Mouse (Mus musculus): ENCODE data around the gene Lmo2. TPM values are rescaled to one million over a fixed set of nuclear protein-coding genes. Genes with fewer than 3 reads are reported as not detected.
"Not testable (repeated sequence)": the region's sequence is repeated elsewhere in the genome, so short reads cannot be mapped to it uniquely, and the experiment has no call there.

Lmo2 gene
- polyA plus RNA-seq, 1 experiment: 29.2 TPM

DNA sequence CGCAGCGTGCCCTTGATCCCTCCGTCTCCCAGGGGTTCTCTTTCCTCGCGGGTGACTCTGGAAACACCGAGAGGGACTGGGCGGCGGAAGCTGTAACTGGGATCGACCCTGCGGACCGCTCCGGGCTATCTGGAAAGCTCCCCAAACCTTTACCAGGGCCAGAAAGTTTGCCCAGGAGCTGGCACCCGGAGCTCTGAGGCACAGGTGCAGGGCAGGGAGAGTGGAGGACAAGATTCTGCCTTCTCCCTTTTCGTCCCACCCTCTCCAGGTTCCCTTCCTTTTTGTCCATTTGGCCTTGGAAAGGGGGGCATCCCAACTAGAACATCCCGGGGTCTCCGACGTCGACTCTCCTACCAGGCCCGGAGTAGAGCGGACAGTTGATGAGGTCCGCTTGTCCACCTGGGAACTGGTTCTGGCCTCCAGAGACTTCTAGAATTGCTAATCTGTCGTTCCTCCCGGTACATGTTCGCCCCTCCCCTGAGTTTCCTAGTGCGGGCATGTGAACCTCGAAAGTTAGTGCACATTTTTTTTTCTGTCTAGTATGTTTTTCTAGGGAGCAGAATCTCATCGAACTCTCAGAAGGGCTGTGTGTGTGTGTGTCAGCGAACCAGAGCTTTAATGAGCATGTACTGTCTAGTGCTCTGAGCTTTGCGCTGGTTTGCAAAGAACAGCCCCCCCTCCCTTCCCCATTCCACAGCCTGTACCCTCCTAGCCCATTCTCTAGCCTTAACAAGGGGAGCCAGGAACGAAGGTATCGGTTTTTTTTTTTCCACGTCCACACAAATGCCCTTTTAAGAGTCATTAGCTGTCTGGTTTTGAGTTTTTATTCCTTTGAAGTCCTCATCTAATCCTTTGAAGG lies 13.2 kb downstream of the Lmo2 start:
- H3K4me3 ChIP-seq (replicated peaks; ENCODE audit: insufficient read depth, low read depth, low read length): peak overlapping the region; percentile 57
- WGBS: 11% methylated on average over 32 of the region's 32 CpGs
- no peak overlapping the region for H3K27ac ChIP-seq (ENCODE audit: insufficient read depth, low read length)
- DNase-seq: peak in 1 of 2 experiments; percentile 23
- no peaks in the 10 kb centered on the region for H3K4me1 ChIP-seq (ENCODE audit: control insufficient read depth, insufficient read depth, low read length)
- H3K27me3 ChIP-seq (ENCODE audit: control insufficient read depth, insufficient read depth, low read length): peaks cover 2% of the 10 kb centered on the region; the same call in 1 of the 2 replicates
- no peak for TF ChIP-seq CTCF (IDR thresholded peaks at IDR 0.05; ENCODE audit: borderline replicate concordance, insufficient read depth, low read depth, low read length)
- no peak for TF ChIP-seq POLR2A (IDR thresholded peaks at IDR 0.05; ENCODE audit: borderline replicate concordance, insufficient read depth, low read length)

DNA sequence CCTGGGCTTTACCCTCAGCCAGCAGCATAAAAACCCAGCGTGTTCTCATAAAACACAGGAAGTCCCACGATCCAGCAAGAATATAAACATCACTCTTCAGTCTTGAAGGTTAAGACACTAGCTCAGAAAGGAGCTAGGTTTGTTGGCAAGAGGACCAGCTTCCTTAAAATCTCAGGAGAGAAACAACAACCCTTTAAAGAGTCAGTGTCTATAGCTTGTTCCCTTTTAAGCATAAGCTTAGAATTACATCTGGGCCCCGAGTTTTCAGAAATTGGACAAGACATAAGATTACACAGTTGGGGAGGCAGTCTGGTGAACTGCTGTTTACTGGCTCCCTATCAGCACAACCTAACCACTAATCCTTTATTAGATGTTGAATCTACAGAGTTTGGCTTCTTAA lies 14.1 kb downstream of the Lmo2 start:
- Histone ChIP-seq H3K4me1 (ENCODE audit: control insufficient read depth, insufficient read depth, low read length) (no peaks in the 10 kb centered on the region), H3K27ac (ENCODE audit: insufficient read depth, low read length) (no peak overlapping the region), H3K4me3 (replicated peaks; ENCODE audit: insufficient read depth, low read depth, low read length) (no peak overlapping the region), H3K27me3 (ENCODE audit: control insufficient read depth, insufficient read depth, low read length) (peaks cover 2% of the 10 kb centered on the region; the same call in 1 of the 2 replicates)
- DNase-seq: no peak
- no peak for TF ChIP-seq CTCF (IDR thresholded peaks at IDR 0.05; ENCODE audit: borderline replicate concordance, insufficient read depth, low read depth, low read length)
- no peak for TF ChIP-seq POLR2A (IDR thresholded peaks at IDR 0.05; ENCODE audit: borderline replicate concordance, insufficient read depth, low read length)
- 72% methylated on average over 3 of the region's 3 CpGs for WGBS

DNA sequence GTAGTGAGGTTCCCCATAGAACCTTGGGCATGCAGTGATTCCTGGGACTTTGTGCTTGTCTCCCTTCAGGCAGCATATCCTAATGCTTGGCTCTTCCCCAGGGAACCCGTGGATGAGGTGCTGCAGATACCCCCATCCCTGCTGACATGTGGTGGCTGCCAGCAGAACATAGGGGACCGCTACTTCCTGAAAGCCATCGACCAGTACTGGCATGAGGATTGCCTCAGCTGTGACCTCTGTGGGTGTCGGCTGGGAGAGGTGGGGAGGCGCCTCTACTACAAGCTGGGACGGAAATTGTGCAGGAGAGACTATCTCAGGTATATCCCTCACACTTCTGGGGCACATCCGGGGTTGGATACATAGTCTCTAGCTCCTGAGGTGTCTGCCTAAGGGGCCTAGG lies 18.1 kb downstream of the Lmo2 start:
- Histone ChIP-seq H3K27ac (ENCODE audit: insufficient read depth, low read length) (no peak overlapping the region), H3K27me3 (ENCODE audit: control insufficient read depth, insufficient read depth, low read length) (no peaks in the 10 kb centered on the region), H3K4me1 (ENCODE audit: control insufficient read depth, insufficient read depth, low read length) (no peaks in the 10 kb centered on the region), H3K4me3 (replicated peaks; ENCODE audit: insufficient read depth, low read depth, low read length) (no peak overlapping the region)
- DNase-seq: no peak
- WGBS: 65% methylated on average over 7 of the region's 7 CpGs
- TF ChIP-seq POLR2A (IDR thresholded peaks at IDR 0.05; ENCODE audit: borderline replicate concordance, insufficient read depth, low read length) (no peak), CTCF (IDR thresholded peaks at IDR 0.05; ENCODE audit: borderline replicate concordance, insufficient read depth, low read depth, low read length) (no peak)

DNA sequence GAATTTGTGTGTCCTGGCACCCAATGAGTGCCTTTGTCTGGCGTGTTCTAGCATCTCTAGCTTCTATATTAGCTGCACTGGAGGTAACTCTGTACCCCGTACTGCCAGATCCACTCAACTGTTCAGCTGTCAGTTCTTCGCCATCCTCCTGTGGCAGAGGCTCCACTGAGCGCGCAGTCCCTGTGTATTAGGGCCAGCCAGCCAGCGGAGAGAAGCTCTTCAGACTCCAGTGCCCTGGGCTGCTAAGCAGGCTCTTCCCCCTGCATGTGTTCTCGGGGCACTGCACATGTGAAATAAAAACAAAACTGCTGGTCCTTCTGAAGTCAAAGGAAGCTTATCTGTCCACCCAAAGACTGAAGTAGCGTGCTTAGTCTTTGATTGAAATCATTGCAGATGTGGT lies 19.4 kb downstream of the Lmo2 start:
- DNase-seq: no peak
- no peaks in the 10 kb centered on the region for H3K27me3 ChIP-seq (ENCODE audit: control insufficient read depth, insufficient read depth, low read length)
- H3K4me1 ChIP-seq (ENCODE audit: control insufficient read depth, insufficient read depth, low read length): no peaks in the 10 kb centered on the region
- no peak overlapping the region for H3K4me3 ChIP-seq (replicated peaks; ENCODE audit: insufficient read depth, low read depth, low read length)
- 54% methylated on average over 8 of the region's 8 CpGs for WGBS
- H3K27ac ChIP-seq (ENCODE audit: insufficient read depth, low read length): no peak overlapping the region
- TF ChIP-seq POLR2A (IDR thresholded peaks at IDR 0.05; ENCODE audit: borderline replicate concordance, insufficient read depth, low read length): no peak
- no peak for TF ChIP-seq CTCF (IDR thresholded peaks at IDR 0.05; ENCODE audit: borderline replicate concordance, insufficient read depth, low read depth, low read length)

DNA sequence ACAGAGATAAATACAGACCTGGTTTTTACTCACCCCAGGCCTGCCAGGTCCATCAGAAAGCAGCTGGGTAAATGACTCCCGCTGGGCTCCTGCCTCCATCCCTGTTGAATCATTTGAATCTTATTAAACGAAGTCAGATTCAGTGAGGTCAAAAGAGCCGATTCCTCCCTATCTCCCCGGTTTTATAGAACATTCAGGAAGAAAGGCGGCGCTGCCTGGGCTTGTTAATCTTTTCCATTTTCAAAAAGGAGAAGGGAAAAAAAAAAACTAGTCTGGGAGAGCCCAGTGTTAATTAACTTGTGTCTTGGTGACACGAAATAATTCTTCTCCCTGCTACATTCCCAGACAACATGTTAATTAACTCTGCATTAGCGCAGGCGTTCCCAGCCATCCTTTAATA lies 19.9 kb downstream of the Lmo2 start:
- TF ChIP-seq CTCF (IDR thresholded peaks at IDR 0.05; ENCODE audit: borderline replicate concordance, insufficient read depth, low read depth, low read length): no peak
- no peak for TF ChIP-seq POLR2A (IDR thresholded peaks at IDR 0.05; ENCODE audit: borderline replicate concordance, insufficient read depth, low read length)
- WGBS: 48% methylated on average over 9 of the region's 9 CpGs
- H3K4me3 ChIP-seq (replicated peaks; ENCODE audit: insufficient read depth, low read depth, low read length): no peak overlapping the region
- H3K27ac ChIP-seq (ENCODE audit: insufficient read depth, low read length): no peak overlapping the region
- no peaks in the 10 kb centered on the region for H3K27me3 ChIP-seq (ENCODE audit: control insufficient read depth, insufficient read depth, low read length)
- H3K4me1 ChIP-seq (ENCODE audit: control insufficient read depth, insufficient read depth, low read length): no peaks in the 10 kb centered on the region
- DNase-seq: no peak

DNA sequence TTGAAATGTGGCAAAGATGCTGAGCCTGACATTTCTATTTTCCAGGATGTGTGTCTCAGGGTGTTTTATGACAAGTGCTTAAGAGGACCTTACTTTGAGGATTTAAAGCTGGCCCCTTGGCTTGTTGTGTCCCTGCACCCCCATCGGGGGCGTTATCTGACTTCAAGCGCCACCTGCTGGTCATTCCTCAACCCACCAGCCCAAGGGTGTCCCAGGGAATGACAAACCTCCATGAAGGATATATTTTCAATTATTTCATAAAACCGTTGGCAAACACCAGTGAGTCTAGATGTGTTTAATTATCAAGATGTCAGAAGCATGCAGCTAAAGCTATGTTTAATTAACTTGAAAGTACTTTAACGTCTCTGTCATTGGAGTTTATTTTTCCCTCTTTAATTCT lies 24.5 kb downstream of the Lmo2 start:
- peak; percentile 56 to 60 for DNase-seq
- TF ChIP-seq POLR2A (IDR thresholded peaks at IDR 0.05; ENCODE audit: borderline replicate concordance, insufficient read depth, low read length): no peak
- TF ChIP-seq CTCF (IDR thresholded peaks at IDR 0.05; ENCODE audit: borderline replicate concordance, insufficient read depth, low read depth, low read length): peak; percentile 83
- Histone ChIP-seq H3K27me3 (ENCODE audit: control insufficient read depth, insufficient read depth, low read length) (no peaks in the 10 kb centered on the region), H3K4me3 (replicated peaks; ENCODE audit: insufficient read depth, low read depth, low read length) (no peak overlapping the region), H3K4me1 (ENCODE audit: control insufficient read depth, insufficient read depth, low read length) (no peaks in the 10 kb centered on the region), H3K27ac (ENCODE audit: insufficient read depth, low read length) (no peak overlapping the region)
- 7% methylated on average over 5 of the region's 5 CpGs for WGBS

GRCm38 (mm10) chr2:103983146-103983545 lies 25.4 kb downstream of the Lmo2 start:
- WGBS: 92% methylated on average over 10 of the region's 10 CpGs
- no peak for DNase-seq
- Histone ChIP-seq H3K27me3 (ENCODE audit: control insufficient read depth, insufficient read depth, low read length) (no peaks in the 10 kb centered on the region), H3K27ac (ENCODE audit: insufficient read depth, low read length) (no peak overlapping the region), H3K4me3 (replicated peaks; ENCODE audit: insufficient read depth, low read depth, low read length) (no peak overlapping the region), H3K4me1 (ENCODE audit: control insufficient read depth, insufficient read depth, low read length) (no peaks in the 10 kb centered on the region)
- no peak for TF ChIP-seq POLR2A (IDR thresholded peaks at IDR 0.05; ENCODE audit: borderline replicate concordance, insufficient read depth, low read length)
- no peak for TF ChIP-seq CTCF (IDR thresholded peaks at IDR 0.05; ENCODE audit: borderline replicate concordance, insufficient read depth, low read depth, low read length)

GRCm38 (mm10) chr2:103987595-103987994 lies 29.8 kb downstream of the Lmo2 start:
- 69% methylated on average over 8 of the region's 8 CpGs for WGBS
- H3K4me1 ChIP-seq (ENCODE audit: control insufficient read depth, insufficient read depth, low read length); H3K27ac ChIP-seq (ENCODE audit: insufficient read depth, low read length); H3K4me3 ChIP-seq (replicated peaks; ENCODE audit: insufficient read depth, low read depth, low read length); DNase-seq; H3K27me3 ChIP-seq (ENCODE audit: control insufficient read depth, insufficient read depth, low read length): not testable (repeated sequence)
